Mouse (Mus musculus): ENCODE results near the gene Hdac10. TPM values are rescaled to one million over a fixed set of nuclear protein-coding genes. Genes with fewer than 3 reads are reported as not detected.

Hdac10 gene
- polyA plus RNA-seq, 1 experiment: 28.9 TPM

DNA sequence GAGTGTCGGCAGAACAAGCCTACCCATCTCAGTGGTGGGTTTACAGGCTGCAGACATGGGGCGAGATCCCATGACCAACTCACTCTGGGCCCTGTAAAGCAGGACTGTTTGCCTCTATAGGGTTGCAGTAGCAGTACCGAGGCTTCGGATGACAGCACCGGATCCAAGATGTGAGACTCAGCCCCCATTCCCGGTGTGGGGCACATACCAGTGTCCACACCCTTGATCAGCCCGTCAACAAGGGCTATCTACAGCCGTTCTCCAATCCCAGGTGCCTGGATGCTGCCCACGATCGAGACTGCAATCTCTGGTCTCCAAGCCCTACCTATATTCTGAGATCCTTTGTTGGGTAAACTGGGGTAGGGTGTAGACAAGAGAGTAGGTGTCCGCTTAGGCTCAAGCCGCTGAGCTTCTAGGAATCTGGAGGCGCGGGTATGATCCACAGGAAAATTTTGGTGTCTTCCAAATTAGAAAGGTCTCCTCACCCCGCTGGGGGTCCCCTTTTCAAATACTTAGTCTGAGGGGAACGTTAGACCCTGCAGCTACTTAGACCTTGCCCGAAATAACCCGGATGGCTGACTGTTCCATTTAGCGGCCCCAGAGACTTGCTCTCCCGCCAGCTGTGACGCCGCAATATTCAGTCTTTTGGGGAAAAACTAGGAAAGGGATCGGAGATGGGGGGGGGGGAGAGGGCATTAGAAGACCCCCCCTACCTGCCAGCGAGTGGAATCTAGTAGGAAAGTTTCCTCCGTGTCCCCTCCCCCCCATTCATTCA is 20.2 kb upstream of the Hdac10 start:
- DNase-seq (ENCODE audit: extremely low spot score in 1 of 2, low spot score in 1 of 2): no peak

- no peak for DNase-seq (ENCODE audit: extremely low spot score in 1 of 2, low spot score in 1 of 2)
These were observed 19.4 kb upstream of the Hdac10 start for GRCm38 (mm10) chr15:89147895-89148294.

- DNase-seq (ENCODE audit: extremely low spot score in 1 of 2, low spot score in 1 of 2): no peak
These were observed 19.0 kb upstream of the Hdac10 start for GRCm38 (mm10) chr15:89147456-89147855.

GRCm38 (mm10) chr15:89147024-89147423 is 18.5 kb upstream of the Hdac10 start:
- peak in 1 of 2 experiments; percentile 78 for DNase-seq (ENCODE audit: extremely low spot score in 1 of 2, low spot score in 1 of 2)

GRCm38 (mm10) chr15:89146537-89146936 is 18.0 kb upstream of the Hdac10 start:
- DNase-seq (ENCODE audit: extremely low spot score in 1 of 2, low spot score in 1 of 2): peak; percentile 76 to 82

- DNase-seq (ENCODE audit: extremely low spot score in 1 of 2, low spot score in 1 of 2): no peak
These were observed 17.4 kb upstream of the Hdac10 start for GRCm38 (mm10) chr15:89145813-89146350.

GRCm38 (mm10) chr15:89144965-89145364 is 16.5 kb upstream of the Hdac10 start:
- DNase-seq (ENCODE audit: extremely low spot score in 1 of 2, low spot score in 1 of 2): no peak

GRCm38 (mm10) chr15:89143134-89143533 is 14.6 kb upstream of the Hdac10 start:
- no peak for DNase-seq (ENCODE audit: extremely low spot score in 1 of 2, low spot score in 1 of 2)

- DNase-seq (ENCODE audit: extremely low spot score in 1 of 2, low spot score in 1 of 2): no peak
These were observed 13.4 kb upstream of the Hdac10 start for GRCm38 (mm10) chr15:89141905-89142304.

- no peak for DNase-seq (ENCODE audit: extremely low spot score in 1 of 2, low spot score in 1 of 2)
These were observed 12.9 kb upstream of the Hdac10 start for GRCm38 (mm10) chr15:89141443-89141842.

- peak in 1 of 2 experiments; percentile 37 for DNase-seq (ENCODE audit: extremely low spot score in 1 of 2, low spot score in 1 of 2)
These were observed 12.3 kb upstream of the Hdac10 start, which contains the start of gene Mapk12 for GRCm38 (mm10) chr15:89140659-89141252. TSS of gene Mapk12 (minus strand) at chr15:89140703.

GRCm38 (mm10) chr15:89140048-89140658 is 11.7 kb upstream of the Hdac10 start:
- DNase-seq (ENCODE audit: extremely low spot score in 1 of 2, low spot score in 1 of 2): peak; percentile 57 to 84

- DNase-seq (ENCODE audit: extremely low spot score in 1 of 2, low spot score in 1 of 2): no peak
These were observed 10.0 kb upstream of the Hdac10 start for GRCm38 (mm10) chr15:89138531-89138930.

- no peak for DNase-seq (ENCODE audit: extremely low spot score in 1 of 2, low spot score in 1 of 2)
These were observed 9.5 kb upstream of the Hdac10 start for GRCm38 (mm10) chr15:89138046-89138405.

GRCm38 (mm10) chr15:89137378-89138045 is 9.0 kb upstream of the Hdac10 start:
- DNase-seq (ENCODE audit: extremely low spot score in 1 of 2, low spot score in 1 of 2): no peak

- no peak for DNase-seq (ENCODE audit: extremely low spot score in 1 of 2, low spot score in 1 of 2)
These were observed 8.1 kb upstream of the Hdac10 start for GRCm38 (mm10) chr15:89136461-89137155.

GRCm38 (mm10) chr15:89131316-89131715 is 2.8 kb upstream of the Hdac10 start:
- DNase-seq (ENCODE audit: extremely low spot score in 1 of 2, low spot score in 1 of 2): no peak

DNA sequence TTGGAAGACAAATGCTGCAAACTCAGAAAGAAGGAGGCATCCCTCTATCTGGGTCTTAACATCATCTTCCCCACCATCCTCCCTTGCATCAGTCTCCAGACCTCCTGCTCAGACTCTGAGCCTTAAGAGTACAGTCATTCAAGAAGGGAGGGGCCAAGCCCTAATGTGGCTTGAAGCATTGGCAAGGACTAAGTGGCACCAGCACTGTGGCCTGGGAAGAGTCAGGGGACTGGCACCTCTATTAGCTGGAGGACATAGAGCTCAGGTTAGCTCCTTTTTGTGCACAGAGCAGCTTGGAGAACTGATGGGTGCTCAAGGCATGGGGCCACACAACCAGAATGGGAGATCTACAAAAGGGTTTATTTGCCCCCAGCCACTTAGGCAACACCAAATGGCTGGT is 1.7 kb upstream of the Hdac10 start:
- DNase-seq (ENCODE audit: extremely low spot score in 1 of 2, low spot score in 1 of 2): no peak

GRCm38 (mm10) chr15:89127364-89127940 is 1.0 kb downstream of the Hdac10 start:
- no peak for DNase-seq (ENCODE audit: extremely low spot score in 1 of 2, low spot score in 1 of 2)

DNA sequence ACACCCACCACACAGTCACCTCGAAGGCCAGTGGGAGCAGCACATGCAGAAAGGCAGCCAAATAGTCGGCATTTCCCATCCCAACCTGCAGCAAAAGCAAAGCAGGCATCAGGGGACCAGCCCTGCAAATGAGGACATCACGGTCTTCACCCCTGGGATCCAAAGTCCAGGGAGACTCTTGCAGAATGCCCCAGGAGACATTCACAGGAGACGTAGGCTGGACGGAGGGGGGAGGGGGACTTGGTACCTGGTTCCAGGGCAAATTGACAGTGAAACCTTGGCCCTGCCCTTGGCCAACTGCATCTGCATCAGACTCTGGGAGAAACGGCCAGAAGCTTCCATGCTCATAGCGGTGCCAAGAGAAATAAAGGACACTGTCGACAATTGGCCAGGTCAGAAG is 1.9 kb downstream of the Hdac10 start:
- no peak for DNase-seq (ENCODE audit: extremely low spot score in 1 of 2, low spot score in 1 of 2)
